Mouse (Mus musculus) liver, embryonic 11.5 days (tissue): ENCODE measurements at regions not wholly inside any gene's neighbourhood (a gene's known extent, or its start where the extent isn't known, plus 50 kb on each side); places are given as distances from the start of the nearest gene placed in this dataset.
"Not testable (repeated sequence)": the region's sequence is repeated elsewhere in the genome, so short reads cannot be mapped to it uniquely, and the experiment has no call there.

Experiments used
- ATAC-seq: fragments of 200-750 bp; cut with Nextera tagmentation; replicated peaks from 2 replicates; pipeline ENCODE4 v1.8.0; 2017; ENCODE audit warnings: moderate number of reproducible peaks, mild to moderate bottlenecking, moderate TSS enrichment, moderate library complexity; ENCODE audit not compliant: low FRiP score
- DNase-seq: peaks from one replicate; pipeline ENCODE4 v3.0.0-alpha.2; 2017; ENCODE audit warnings: low spot score
- H3K27ac ChIP-seq: fragments of 300-500 bp; sonication (generic); 2 replicates; pipeline ENCODE4 v1.5.1; 2014; ENCODE audit warnings: mild to moderate bottlenecking, low read depth, low read length, control low read depth
- H3K27me3 ChIP-seq: fragments of 300-500 bp; sonication (generic); replicated peaks from 2 replicates; pipeline ENCODE4 v1.6.1; 2014; ENCODE audit warnings: low read length, mixed read lengths; ENCODE audit not compliant: control insufficient read depth, insufficient read depth
- H3K36me3 ChIP-seq: fragments of 300-500 bp; sonication (generic); 2 replicates; pipeline ENCODE4 v1.6.1; 2014; ENCODE audit warnings: mild to moderate bottlenecking, low read length, moderate library complexity, mixed read lengths; ENCODE audit not compliant: control insufficient read depth, insufficient read depth
- H3K4me1 ChIP-seq: fragments of 300-500 bp; sonication (generic); replicated peaks from 2 replicates; pipeline ENCODE4 v1.6.1; 2014; ENCODE audit warnings: low read length, mixed read lengths; ENCODE audit not compliant: control insufficient read depth, insufficient read depth
- H3K4me2 ChIP-seq: fragments of 300-500 bp; sonication (generic); 2 replicates; pipeline ENCODE4 v1.6.1; 2014; ENCODE audit warnings: mild to moderate bottlenecking, control low read depth, moderate library complexity
- H3K4me3 ChIP-seq: fragments of 300-500 bp; sonication (generic); 2 replicates; pipeline ENCODE4 v1.5.1; 2014; ENCODE audit warnings: low read depth, low read length, control low read depth
- H3K9ac ChIP-seq: fragments of 300-500 bp; sonication (generic); 2 replicates; pipeline ENCODE4 v1.6.1; 2014; ENCODE audit warnings: low read depth, low read length, control low read depth
- H3K9me3 ChIP-seq: fragments of 300-500 bp; sonication (generic); 2 replicates; pipeline ENCODE4 v1.6.1; 2016; ENCODE audit warnings: low read length, inconsistent platforms, mixed read lengths; ENCODE audit not compliant: control insufficient read depth
- WGBS: fragments of 180-500 bp; shearing (Covaris S2); extraction: QIAGEN DNeasy Blood & Tissue Kit; methylation state at CpG from one replicate; pipeline ENCODE4 v1.1.7; 2014; 5-methylcytosine and 5-hydroxymethylcytosine counted together

DNA sequence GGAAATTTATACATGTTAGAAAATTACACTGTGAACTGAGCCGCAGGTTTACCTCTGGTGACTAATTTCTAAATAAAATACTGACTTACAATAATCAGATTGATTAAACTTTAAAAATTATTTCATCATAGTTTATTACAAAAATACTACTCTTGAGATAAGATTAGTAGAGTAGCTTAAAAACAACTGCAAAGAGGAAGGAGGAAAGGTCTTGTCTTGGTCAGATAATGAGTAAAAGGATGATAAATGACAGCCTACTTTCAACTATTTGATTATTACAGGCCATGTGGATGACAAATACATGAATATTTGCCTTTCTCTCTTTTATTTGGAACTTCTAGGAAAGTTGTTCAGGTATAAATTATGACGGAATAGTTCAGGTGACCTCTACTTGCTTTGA is 594.6 kb downstream of the Kcnt2 start:
- no peaks in the 10 kb centered on the region for H3K4me1 ChIP-seq
- no peak for ATAC-seq
- H3K4me3 ChIP-seq, result no peak overlapping the region
- H3K9me3 ChIP-seq, result no peaks in the 10 kb centered on the region
- 86% methylated on average over 2 of the region's 2 CpGs for WGBS
- no peak overlapping the region for H3K4me2 ChIP-seq
- H3K27me3 ChIP-seq, result no peaks in the 10 kb centered on the region
- H3K9ac ChIP-seq, result no peak overlapping the region
- H3K36me3 ChIP-seq, result no peaks in the 10 kb centered on the region
- no peak for DNase-seq
- no peak overlapping the region for H3K27ac ChIP-seq

DNA sequence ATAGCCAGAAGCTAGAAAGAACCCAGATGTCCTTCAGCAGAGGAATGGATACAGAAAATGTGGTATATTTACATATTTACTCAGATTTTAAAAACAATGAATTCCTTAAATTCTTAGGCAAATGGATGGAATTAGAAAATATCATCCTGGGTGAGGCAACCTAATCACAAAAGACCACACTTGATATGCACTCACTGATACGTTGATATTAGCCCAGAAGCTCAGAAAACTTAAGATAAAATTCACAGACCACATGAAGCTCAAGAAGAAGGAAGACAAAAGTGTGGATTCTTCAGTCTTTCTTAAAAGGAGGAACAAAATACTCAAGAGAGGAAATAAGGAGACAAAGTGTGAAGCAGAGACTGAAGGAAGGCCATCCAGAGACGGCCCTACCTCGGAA is 602.1 kb downstream of the Kcnt2 start:
- H3K4me1 ChIP-seq, H3K9ac ChIP-seq, ATAC-seq, H3K36me3 ChIP-seq, H3K27me3 ChIP-seq, H3K9me3 ChIP-seq, DNase-seq, H3K27ac ChIP-seq, H3K4me2 ChIP-seq, H3K4me3 ChIP-seq: not testable (repeated sequence)
- 73% methylated on average over 3 of the region's 3 CpGs for WGBS

DNA sequence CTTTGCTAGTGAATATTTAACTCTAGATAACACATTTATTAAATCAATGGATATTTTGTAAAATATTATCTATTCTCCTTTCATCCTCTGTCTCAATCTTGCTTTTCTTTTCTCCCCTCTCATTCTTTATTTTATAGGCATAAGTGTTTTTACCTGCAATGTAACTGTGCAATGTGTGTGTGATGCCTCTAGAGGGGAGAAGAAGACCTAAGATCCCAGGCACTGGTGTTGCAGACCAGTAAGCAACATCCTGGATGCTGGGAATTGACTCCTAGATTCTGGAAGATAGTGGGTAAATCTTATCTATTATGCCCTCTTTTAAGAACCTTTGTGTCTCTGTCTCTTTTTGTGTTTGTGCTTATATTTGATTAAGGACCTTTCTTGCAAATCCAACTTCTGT is 605.6 kb downstream of the Kcnt2 start:
- no peak overlapping the region for H3K4me3 ChIP-seq
- H3K27ac ChIP-seq, result no peak overlapping the region
- H3K27me3 ChIP-seq, result no peaks in the 10 kb centered on the region
- DNase-seq, result no peak
- no peak for ATAC-seq
- no peak overlapping the region for H3K9ac ChIP-seq
- no peaks in the 10 kb centered on the region for H3K9me3 ChIP-seq
- no peaks in the 10 kb centered on the region for H3K4me1 ChIP-seq
- no peaks in the 10 kb centered on the region for H3K36me3 ChIP-seq
- H3K4me2 ChIP-seq, result no peak overlapping the region
